Mouse (Mus musculus): ENCODE measurements at regions not wholly inside any gene's neighbourhood (a gene's known extent, or its start where the extent isn't known, plus 50 kb on each side); places are given as distances from the start of the nearest gene placed in this dataset.

DNA sequence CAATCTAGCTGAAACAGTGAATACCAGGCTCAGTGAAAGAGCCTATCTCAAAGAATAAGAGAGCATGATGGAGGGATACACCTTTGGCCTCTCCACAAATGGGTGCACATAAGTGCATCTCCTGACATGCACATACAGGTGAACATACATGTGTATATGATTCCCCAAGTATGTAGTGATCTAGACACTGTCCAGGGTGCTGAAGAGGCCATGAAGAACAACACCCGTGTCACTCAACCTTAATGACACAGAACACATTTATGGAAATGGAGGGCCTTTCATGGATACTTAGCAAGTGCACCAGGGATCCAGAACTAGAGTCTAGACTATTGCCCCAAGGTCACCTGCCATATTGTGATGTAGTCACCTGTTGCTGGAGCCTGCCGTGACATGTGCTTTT is 56.9 kb downstream of the Spata19 start:
- Histone ChIP-seq H3K36me3 (no peaks in the 10 kb centered on the region), H3K9me3 (replicated peaks) (no peaks in the 10 kb centered on the region), H3K4me3 (replicated peaks) (no peak overlapping the region), H3K9ac (no peak overlapping the region), H3K27ac (no peak overlapping the region), H3K27me3 (no peaks in the 10 kb centered on the region), H3K4me1 (no peaks in the 10 kb centered on the region), H3K4me2 (no peak overlapping the region)
- ATAC-seq (replicated peaks; ENCODE audit: low FRiP score) = no peak
- WGBS = 86% methylated on average over 2 of the region's 2 CpGs

DNA sequence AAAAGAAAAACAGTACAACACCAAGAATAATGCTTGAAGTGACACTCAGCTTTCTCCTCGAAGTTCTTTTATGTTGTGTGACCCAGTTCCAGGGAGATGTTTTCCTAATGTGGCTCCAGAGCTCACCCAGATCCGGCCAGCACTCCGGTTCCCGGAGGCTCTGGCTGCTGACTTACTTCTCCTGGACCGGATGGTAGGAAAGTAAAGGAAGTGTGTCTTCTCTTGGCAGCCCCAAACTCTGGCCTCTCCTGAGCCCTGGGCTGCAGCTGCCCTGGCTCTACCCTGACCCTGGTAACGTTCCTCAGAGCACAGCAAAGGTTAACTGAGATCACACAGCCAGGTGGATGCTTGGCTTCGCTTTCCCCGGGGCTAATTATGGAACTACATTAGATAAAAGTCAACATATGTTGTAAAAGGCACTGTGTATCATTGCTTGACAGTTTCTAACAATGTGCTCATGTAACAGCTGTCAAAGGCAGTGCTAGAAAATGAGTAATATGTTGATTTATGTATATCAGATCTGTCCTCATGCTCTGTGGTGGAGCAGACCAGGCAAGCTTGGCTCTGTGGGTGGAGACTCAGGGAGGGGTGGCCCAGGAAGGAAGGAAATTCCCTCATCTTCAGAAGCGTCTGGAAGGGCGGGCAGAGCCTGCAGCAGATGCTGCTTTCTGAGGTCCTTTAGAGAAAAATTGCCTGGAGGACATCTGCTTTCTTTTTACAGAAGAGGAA is 57.5 kb downstream of the Spata19 start:
- H3K27me3 ChIP-seq = no peaks in the 10 kb centered on the region
- H3K4me1 ChIP-seq = no peaks in the 10 kb centered on the region
- no peaks in the 10 kb centered on the region for H3K9me3 ChIP-seq (replicated peaks)
- ATAC-seq (replicated peaks; ENCODE audit: low FRiP score) = no peak
- H3K4me3 ChIP-seq (replicated peaks) = no peak overlapping the region
- 61% methylated on average over 10 of the region's 10 CpGs for WGBS
- no peak overlapping the region for H3K9ac ChIP-seq
- H3K4me2 ChIP-seq = no peak overlapping the region
- no peaks in the 10 kb centered on the region for H3K36me3 ChIP-seq
- no peak overlapping the region for H3K27ac ChIP-seq

DNA sequence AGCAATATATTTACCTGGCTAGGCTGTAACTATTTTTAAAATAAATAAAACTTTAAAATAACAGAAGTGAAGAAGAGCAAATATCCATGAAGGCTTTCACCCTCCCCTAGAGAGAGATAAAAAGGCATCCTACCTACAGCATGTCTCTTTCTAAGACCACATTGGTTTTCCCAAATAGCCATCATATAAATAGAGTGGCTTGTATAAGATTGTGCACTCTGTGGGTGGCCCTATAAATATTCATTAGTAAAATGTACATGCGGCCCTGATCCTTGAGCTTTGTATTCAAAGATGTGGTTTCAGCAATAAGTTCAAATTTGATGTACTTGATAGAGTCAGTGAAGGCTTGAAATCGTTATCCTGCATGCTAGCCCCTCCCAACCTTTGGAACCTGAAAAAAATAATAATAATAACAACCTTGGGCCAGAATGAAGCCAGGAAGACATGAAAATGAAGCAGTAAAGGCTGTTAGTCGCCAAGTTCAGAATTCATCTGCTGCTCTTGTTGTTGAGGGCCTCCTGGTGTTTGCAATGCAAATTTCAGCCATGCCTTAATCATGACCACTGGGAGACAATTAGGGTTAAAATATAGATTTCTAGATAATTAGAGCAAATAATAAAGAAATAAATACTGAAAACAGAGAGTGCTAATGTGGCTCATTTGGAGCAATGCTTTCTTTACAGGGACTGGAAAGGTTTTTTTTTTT is 61.9 kb downstream of the Spata19 start:
- Histone ChIP-seq H3K36me3 (no peaks in the 10 kb centered on the region), H3K27me3 (no peaks in the 10 kb centered on the region), H3K4me3 (replicated peaks) (no peak overlapping the region), H3K27ac (no peak overlapping the region), H3K4me2 (no peak overlapping the region), H3K4me1 (no peaks in the 10 kb centered on the region), H3K9me3 (replicated peaks) (no peaks in the 10 kb centered on the region), H3K9ac (no peak overlapping the region)
- no peak for ATAC-seq (replicated peaks; ENCODE audit: low FRiP score)
- WGBS = 52% methylated on average over 3 of the region's 3 CpGs

DNA sequence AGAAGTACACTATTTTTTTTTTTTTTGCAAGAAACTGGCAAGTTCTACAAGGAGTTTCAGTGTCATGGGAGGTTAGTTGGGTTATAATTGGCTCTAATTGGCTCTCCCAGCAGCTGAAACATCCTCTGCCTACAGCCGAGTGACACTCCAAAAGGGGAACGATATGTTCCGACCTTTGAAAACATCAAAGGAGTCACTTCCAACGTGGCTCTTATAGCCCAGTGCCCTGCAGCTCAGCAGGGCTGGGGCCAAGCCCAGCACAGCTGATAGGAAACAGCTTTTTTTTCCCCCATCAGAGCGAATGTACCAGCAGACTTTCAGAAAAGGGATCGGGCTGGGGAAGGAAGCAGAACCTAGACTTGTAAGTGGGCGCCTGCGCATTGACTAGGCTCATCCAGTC is 64.4 kb downstream of the Spata19 start:
- 22% methylated on average over 8 of the region's 8 CpGs for WGBS

DNA sequence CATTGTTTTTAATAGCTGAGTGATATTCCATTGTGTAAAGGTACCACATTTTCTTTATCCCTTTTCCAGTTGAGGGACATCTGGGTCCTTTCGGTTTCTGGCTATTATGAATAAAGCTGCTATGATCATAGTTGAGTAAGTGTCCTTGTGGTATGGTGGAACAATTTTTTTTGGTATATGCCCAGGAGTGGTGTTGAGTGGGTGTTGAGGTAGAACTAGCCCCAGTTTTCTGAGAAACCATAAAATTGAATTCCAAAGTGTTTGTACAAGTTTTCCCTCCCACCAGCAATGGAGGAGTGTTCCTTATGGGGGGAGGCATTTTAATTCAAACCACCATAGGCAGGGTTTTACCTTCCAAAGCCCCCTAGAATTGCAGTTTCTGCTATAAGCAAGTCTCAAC is 67.4 kb downstream of the Spata19 start:
- no peak for ATAC-seq (replicated peaks; ENCODE audit: low FRiP score)
- H3K27ac ChIP-seq = no peak overlapping the region
- no peak overlapping the region for H3K4me2 ChIP-seq
- H3K4me1 ChIP-seq = no peaks in the 10 kb centered on the region
- 92% methylated on average over 1 of the region's 1 CpGs for WGBS
- no peak overlapping the region for H3K4me3 ChIP-seq (replicated peaks)
- no peak overlapping the region for H3K9ac ChIP-seq
- H3K27me3 ChIP-seq = no peaks in the 10 kb centered on the region
- no peaks in the 10 kb centered on the region for H3K9me3 ChIP-seq (replicated peaks)
- no peaks in the 10 kb centered on the region for H3K36me3 ChIP-seq

More for the DNA sequence above, 64.4 kb downstream of the Spata19 start:
- Histone ChIP-seq H3K36me3 (no peaks in the 10 kb centered on the region), H3K27ac (no peak overlapping the region), H3K4me3 (replicated peaks) (no peak overlapping the region), H3K4me2 (no peak overlapping the region), H3K4me1 (no peaks in the 10 kb centered on the region), H3K9ac (no peak overlapping the region), H3K9me3 (replicated peaks) (no peaks in the 10 kb centered on the region), H3K27me3 (no peaks in the 10 kb centered on the region)
- ATAC-seq (replicated peaks; ENCODE audit: low FRiP score) = no peak

DNA sequence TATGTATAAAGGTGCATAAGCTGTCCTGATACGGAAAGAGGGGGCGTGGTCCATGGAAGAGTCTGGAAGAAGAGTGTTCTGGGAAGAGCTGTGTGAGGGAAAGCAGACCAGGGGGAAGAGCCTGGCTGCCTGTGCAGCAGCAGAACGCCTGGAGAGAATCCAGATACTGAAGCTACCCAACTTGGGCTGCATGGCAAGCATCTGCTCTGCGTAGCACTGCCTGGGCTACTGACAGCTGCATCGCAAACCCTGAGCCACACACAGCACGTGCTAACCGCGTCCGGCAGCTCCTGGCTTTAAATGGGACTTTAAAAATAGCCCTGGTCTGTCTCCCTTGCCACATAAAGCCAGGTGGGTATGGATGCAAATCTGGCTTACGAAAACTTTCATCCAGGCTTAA is 78.9 kb downstream of the Spata19 start:
- WGBS = 81% methylated on average over 10 of the region's 10 CpGs
- H3K4me2 ChIP-seq = no peak overlapping the region
- no peak overlapping the region for H3K27ac ChIP-seq
- no peaks in the 10 kb centered on the region for H3K36me3 ChIP-seq
- H3K9ac ChIP-seq = no peak overlapping the region
- no peaks in the 10 kb centered on the region for H3K9me3 ChIP-seq (replicated peaks)
- no peak overlapping the region for H3K4me3 ChIP-seq (replicated peaks)
- no peaks in the 10 kb centered on the region for H3K4me1 ChIP-seq
- no peak for ATAC-seq (replicated peaks; ENCODE audit: low FRiP score)
- H3K27me3 ChIP-seq = no peaks in the 10 kb centered on the region

DNA sequence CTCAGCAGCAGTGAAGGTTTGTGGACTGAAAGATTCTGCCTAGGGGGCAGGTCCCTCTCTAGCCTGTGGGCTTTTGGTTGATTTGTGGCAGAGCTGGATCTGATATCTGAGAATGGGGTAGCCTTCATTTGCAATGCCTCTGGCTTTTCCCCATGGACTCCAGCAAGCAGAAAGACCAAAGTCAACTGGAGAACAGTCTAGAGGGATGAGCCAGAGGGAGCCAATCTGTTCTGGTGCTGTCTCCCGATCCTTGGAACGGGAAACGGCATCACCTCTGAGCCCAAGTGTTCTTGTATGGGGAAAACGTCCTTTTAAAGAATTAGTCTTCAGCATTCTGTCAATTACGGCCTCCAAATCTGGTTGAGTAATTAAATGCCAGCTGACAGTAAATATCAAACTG is 80.0 kb downstream of the Spata19 start:
- Histone ChIP-seq H3K27ac (no peak overlapping the region), H3K4me2 (no peak overlapping the region), H3K9ac (no peak overlapping the region), H3K36me3 (no peaks in the 10 kb centered on the region), H3K4me1 (no peaks in the 10 kb centered on the region), H3K4me3 (replicated peaks) (no peak overlapping the region), H3K27me3 (no peaks in the 10 kb centered on the region), H3K9me3 (replicated peaks) (no peaks in the 10 kb centered on the region)
- ATAC-seq (replicated peaks; ENCODE audit: low FRiP score) = no peak
- 85% methylated on average over 5 of the region's 5 CpGs for WGBS

DNA sequence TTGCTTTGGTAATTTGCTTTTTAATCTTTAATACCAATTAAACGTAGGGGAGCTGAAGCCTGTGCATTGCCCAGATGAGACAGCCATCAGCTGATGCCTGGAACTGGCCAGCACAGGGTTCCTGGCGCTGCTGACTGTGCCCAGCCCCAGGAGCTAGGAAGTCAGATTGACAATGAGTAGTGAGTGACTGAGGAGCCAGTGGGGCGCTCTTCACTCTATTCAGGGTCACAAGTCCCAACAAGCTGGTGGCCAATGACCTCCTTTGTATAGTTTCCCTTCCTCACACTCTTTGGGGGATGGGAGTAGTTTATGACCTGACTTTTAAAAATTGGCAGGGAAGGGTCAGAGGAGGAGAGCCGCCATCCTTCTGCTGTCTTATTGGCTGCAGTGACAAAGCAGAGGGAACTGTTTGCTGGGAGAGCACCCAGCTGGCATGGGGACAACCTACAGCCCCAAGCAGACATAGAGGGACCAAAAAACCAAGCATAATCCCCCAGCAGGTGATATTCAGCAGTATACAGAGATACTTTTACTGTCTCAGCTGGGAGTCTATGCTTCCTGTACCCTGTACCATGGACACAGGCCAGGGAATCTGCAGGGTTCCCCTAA is 80.6 kb downstream of the Spata19 start:
- H3K27ac ChIP-seq = no peak overlapping the region
- no peak overlapping the region for H3K9ac ChIP-seq
- 64% methylated on average over 4 of the region's 4 CpGs for WGBS
- no peak overlapping the region for H3K4me3 ChIP-seq (replicated peaks)
- H3K36me3 ChIP-seq = no peaks in the 10 kb centered on the region
- no peak overlapping the region for H3K4me2 ChIP-seq
- no peaks in the 10 kb centered on the region for H3K4me1 ChIP-seq
- H3K27me3 ChIP-seq = no peaks in the 10 kb centered on the region
- no peak for ATAC-seq (replicated peaks; ENCODE audit: low FRiP score)
- no peaks in the 10 kb centered on the region for H3K9me3 ChIP-seq (replicated peaks)

DNA sequence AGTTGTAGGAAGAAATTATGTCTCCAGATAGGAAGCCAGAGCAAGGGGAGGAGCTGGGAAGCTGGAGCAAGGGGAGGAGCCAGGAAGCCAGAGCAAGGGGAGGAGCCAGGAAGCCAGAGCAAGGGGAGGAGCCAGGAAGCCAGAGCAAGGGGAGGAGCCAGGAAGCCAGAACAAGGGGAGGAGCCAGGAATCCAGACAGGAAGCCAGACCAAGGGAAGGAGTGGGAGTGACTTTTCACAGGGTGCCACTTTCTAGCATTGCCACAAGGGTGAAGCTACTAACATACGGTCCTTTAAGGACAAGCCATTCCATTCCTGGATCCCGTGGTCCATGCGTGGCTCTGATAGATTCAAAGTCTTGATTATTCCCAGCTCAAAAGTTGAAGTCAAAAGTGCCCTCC is 81.7 kb downstream of the Spata19 start:
- no peak for ATAC-seq (replicated peaks; ENCODE audit: low FRiP score)
- 90% methylated on average over 3 of the region's 3 CpGs for WGBS
- Histone ChIP-seq H3K27ac (no peak overlapping the region), H3K27me3 (no peaks in the 10 kb centered on the region), H3K36me3 (no peaks in the 10 kb centered on the region), H3K4me1 (no peaks in the 10 kb centered on the region), H3K4me3 (replicated peaks) (no peak overlapping the region), H3K9ac (no peak overlapping the region), H3K9me3 (replicated peaks) (no peaks in the 10 kb centered on the region), H3K4me2 (no peak overlapping the region)

DNA sequence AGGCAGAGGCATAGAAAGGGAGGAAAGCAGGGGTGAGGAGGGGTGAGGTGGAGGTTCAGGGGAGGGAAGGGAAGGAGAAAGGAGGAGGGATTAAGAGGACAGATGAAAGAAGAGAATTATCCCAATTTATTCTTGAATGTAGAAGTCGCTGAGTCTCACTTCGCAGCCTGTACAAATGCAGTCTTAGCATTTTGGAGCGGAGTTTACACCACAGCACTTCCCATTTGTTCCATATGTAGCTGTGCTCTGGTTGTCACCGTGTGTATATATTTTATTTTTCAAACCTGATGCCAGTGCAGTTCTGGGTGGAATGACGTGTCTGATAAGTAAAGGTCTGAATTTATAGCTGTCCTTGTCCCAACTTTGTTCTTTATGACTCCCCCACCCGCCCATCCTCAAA is 105.2 kb downstream of the Spata19 start:
- H3K36me3 ChIP-seq = no peaks in the 10 kb centered on the region
- H3K9me3 ChIP-seq (replicated peaks) = no peaks in the 10 kb centered on the region
- no peaks in the 10 kb centered on the region for H3K4me1 ChIP-seq
- H3K27ac ChIP-seq = no peak overlapping the region
- H3K9ac ChIP-seq = no peak overlapping the region
- H3K4me2 ChIP-seq = no peak overlapping the region
- 74% methylated on average over 6 of the region's 6 CpGs for WGBS
- no peaks in the 10 kb centered on the region for H3K27me3 ChIP-seq
- H3K4me3 ChIP-seq (replicated peaks) = no peak overlapping the region
- no peak for ATAC-seq (replicated peaks; ENCODE audit: low FRiP score)

DNA sequence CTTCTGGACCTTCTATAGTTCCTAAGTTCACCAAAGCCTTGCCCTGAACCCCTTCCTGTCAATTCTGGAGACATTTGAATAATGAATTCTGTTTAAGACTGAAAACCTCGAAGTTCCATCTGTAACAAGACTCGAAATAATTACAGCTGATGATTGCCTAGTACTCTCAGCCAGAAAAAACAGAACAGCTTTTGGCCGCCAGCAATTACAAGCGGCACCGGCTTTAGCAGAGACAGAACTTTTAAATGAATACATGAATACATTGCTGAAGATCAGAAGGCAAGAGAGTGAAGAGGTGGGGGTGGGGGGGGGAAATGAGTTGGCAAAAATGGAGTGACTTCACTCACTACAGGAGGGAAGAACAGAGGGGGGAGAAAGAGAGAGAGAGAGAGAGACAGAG is 112.6 kb downstream of the Spata19 start:
- H3K4me2 ChIP-seq = no peak overlapping the region
- ATAC-seq (replicated peaks; ENCODE audit: low FRiP score) = no peak
- no peaks in the 10 kb centered on the region for H3K4me1 ChIP-seq
- no peaks in the 10 kb centered on the region for H3K9me3 ChIP-seq (replicated peaks)
- H3K36me3 ChIP-seq = no peaks in the 10 kb centered on the region
- no peak overlapping the region for H3K9ac ChIP-seq
- no peak overlapping the region for H3K4me3 ChIP-seq (replicated peaks)
- 74% methylated on average over 5 of the region's 5 CpGs for WGBS
- no peak overlapping the region for H3K27ac ChIP-seq
- no peaks in the 10 kb centered on the region for H3K27me3 ChIP-seq

DNA sequence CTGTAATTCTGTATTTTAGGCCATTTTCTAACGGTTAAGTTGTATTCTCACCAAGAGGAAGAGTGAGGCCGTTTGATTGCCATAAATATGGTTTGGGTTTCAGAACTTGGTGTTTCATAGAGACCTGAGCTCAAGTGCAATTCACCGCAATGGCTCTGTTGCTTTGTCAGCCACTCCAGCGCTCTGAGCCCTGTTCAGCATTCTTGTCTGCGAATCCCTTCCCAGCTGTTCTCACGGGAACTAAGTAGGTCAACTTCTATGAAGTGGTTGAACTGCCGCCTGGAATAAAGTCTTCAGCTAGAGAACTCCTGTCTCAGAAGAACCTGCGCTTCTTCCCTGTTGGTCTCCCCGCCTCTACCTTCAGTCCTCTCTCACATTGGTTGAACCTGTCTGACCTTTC is 113.1 kb downstream of the Spata19 start:
- Histone ChIP-seq H3K4me2 (no peak overlapping the region), H3K36me3 (no peaks in the 10 kb centered on the region), H3K27ac (no peak overlapping the region), H3K4me1 (no peaks in the 10 kb centered on the region), H3K4me3 (replicated peaks) (no peak overlapping the region), H3K9ac (no peak overlapping the region), H3K27me3 (no peaks in the 10 kb centered on the region), H3K9me3 (replicated peaks) (no peaks in the 10 kb centered on the region)
- no peak for ATAC-seq (replicated peaks; ENCODE audit: low FRiP score)
- 89% methylated on average over 9 of the region's 9 CpGs for WGBS

Measured in kidney, embryonic 15.5 days (tissue).